Mouse (Mus musculus): Measurements from ENCODE around the gene Akap13. TPM values are rescaled to one million over a fixed set of nuclear protein-coding genes. Genes with fewer than 3 reads are reported as not detected.
A peak's percentile ranks its signal among the peaks of the same experiment; 100 is the strongest.
"Not testable (repeated sequence)": the region's sequence is repeated elsewhere in the genome, so short reads cannot be mapped to it uniquely, and the experiment has no call there.

Akap13 gene
- polyA plus RNA-seq, 1 experiment from 2014 or later = 69.8 TPM

DNA sequence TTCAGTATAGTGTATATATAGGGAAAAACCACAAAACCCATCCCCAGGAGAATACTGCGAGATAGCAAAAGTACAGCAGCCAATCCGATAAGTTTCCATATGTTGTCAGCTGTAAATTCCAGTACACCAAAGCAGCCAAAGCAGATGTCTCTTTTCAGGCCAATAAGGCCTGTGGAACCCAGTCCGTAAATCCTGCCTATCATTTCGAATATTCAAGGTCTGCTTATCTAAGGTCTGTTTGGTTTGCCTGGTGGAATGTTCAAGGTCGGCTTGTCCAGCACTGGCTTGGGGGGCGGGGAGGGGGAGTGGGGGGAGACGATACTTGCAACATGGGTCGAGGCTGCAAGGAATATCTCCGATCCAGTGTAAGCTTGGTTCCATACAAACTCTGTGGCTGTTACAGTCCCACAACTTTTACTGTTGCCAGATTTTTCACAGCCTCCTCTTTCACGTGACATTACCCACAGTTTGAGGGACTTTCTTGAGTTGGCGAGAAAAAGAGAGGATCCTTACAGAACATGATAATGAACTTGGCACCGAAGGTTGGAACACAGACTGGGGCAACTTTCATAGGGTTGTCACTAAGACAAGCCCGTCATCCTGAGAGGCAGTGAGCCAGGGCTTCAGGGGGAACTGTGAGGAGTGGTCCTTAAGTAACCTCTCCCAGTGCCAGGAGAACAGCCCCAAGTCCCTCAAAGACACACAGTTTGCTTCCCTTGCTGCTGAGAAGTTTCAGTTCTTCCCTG lies 335.9 kb downstream of the Akap13 start:
- not testable (repeated sequence) for H3K4me3 ChIP-seq (ENCODE audit: low read length); H3K4me2 ChIP-seq (replicated peaks; ENCODE audit: low read depth, low read length); H3K9ac ChIP-seq (ENCODE audit: low read depth, low read length); H3K27ac ChIP-seq (ENCODE audit: low read depth, low read length); H3K9me3 ChIP-seq (ENCODE audit: control insufficient read depth, low read length); H3K27me3 ChIP-seq (ENCODE audit: control insufficient read depth, insufficient read depth, low read length); H3K36me3 ChIP-seq (ENCODE audit: control insufficient read depth, insufficient read depth, low read length)
- ATAC-seq (ENCODE audit: low FRiP score, low TSS enrichment) = 0 out of 2 replicates have a peak, but pooled peaks have one; percentile 13
- peaks cover 21% of the 10 kb centered on the region for H3K4me1 ChIP-seq (ENCODE audit: control insufficient read depth, insufficient read depth, low read length)
- 46% methylated on average over 12 of the region's 13 CpGs for WGBS

- Histone ChIP-seq H3K9me3 (ENCODE audit: control insufficient read depth, low read length) (no peaks in the 10 kb centered on the region), H3K4me2 (replicated peaks; ENCODE audit: low read depth, low read length) (no peak overlapping the region), H3K9ac (ENCODE audit: low read depth, low read length) (no peak overlapping the region), H3K4me1 (ENCODE audit: control insufficient read depth, insufficient read depth, low read length) (peaks cover 21% of the 10 kb centered on the region), H3K27me3 (ENCODE audit: control insufficient read depth, insufficient read depth, low read length) (no peaks in the 10 kb centered on the region), H3K36me3 (ENCODE audit: control insufficient read depth, insufficient read depth, low read length) (no peaks in the 10 kb centered on the region), H3K4me3 (ENCODE audit: low read length) (no peak overlapping the region), H3K27ac (ENCODE audit: low read depth, low read length) (no peak overlapping the region)
- no peak for ATAC-seq (ENCODE audit: low FRiP score, low TSS enrichment)
- 75% methylated on average over 2 of the region's 2 CpGs for WGBS
These were observed 337.8 kb downstream of the Akap13 start for GRCm38 (mm10) chr7:75793091-75793490.

DNA sequence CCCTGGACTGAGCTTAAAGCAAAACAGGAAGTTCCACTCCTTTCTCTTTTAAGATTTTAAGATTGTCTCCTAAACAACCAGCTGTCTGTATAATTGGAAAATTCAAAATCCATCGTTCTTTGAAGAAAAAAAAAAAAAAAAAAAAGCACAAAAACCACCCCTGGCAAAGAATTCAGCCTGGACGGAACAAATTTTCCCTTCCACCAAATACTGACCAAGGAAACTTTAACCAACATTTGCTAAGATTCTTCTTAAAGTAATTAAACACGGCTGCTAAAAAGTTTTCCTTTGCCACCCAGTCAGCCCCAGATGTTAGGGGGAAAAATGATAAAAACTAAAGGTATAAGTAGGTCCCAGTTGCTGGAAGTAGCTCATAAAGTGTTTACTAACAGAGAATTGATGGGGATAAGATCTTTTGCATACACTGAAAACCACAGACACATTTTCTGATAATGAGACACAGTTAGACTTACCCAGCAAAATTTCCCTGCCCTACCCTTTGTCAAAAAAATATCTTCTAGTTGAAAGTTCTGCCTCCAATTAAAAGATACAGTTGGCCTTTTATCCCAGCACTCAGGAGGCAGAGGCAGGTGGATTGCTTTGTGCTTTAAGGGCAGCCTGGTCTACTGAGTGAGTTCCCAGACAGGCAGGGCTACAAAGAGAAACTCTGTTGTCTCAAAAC lies 338.5 kb downstream of the Akap13 start:
- no peak for ATAC-seq (ENCODE audit: low FRiP score, low TSS enrichment)
- 48% methylated on average over 3 of the region's 3 CpGs for WGBS
- no peak overlapping the region for H3K27ac ChIP-seq (ENCODE audit: low read depth, low read length)
- H3K27me3 ChIP-seq (ENCODE audit: control insufficient read depth, insufficient read depth, low read length) = no peaks in the 10 kb centered on the region
- no peak overlapping the region for H3K4me3 ChIP-seq (ENCODE audit: low read length)
- no peaks in the 10 kb centered on the region for H3K36me3 ChIP-seq (ENCODE audit: control insufficient read depth, insufficient read depth, low read length)
- no peak overlapping the region for H3K4me2 ChIP-seq (replicated peaks; ENCODE audit: low read depth, low read length)
- H3K4me1 ChIP-seq (ENCODE audit: control insufficient read depth, insufficient read depth, low read length) = peaks cover 19% of the 10 kb centered on the region; the same call in 1 of the 2 replicates
- no peak overlapping the region for H3K9ac ChIP-seq (ENCODE audit: low read depth, low read length)
- H3K9me3 ChIP-seq (ENCODE audit: control insufficient read depth, low read length) = no peaks in the 10 kb centered on the region

- Histone ChIP-seq H3K27me3 (ENCODE audit: control insufficient read depth, insufficient read depth, low read length) (no peaks in the 10 kb centered on the region), H3K9ac (ENCODE audit: low read depth, low read length) (no peak overlapping the region), H3K4me3 (ENCODE audit: low read length) (no peak overlapping the region), H3K4me1 (ENCODE audit: control insufficient read depth, insufficient read depth, low read length) (peaks cover 19% of the 10 kb centered on the region; the same call in 1 of the 2 replicates), H3K9me3 (ENCODE audit: control insufficient read depth, low read length) (no peaks in the 10 kb centered on the region), H3K4me2 (replicated peaks; ENCODE audit: low read depth, low read length) (no peak overlapping the region), H3K27ac (ENCODE audit: low read depth, low read length) (no peak overlapping the region), H3K36me3 (ENCODE audit: control insufficient read depth, insufficient read depth, low read length) (no peaks in the 10 kb centered on the region)
- ATAC-seq (ENCODE audit: low FRiP score, low TSS enrichment) = no peak
- 64% methylated on average over 8 of the region's 8 CpGs for WGBS
These were observed 339.8 kb downstream of the Akap13 start for GRCm38 (mm10) chr7:75795106-75795505.

- no peak overlapping the region for H3K27ac ChIP-seq (ENCODE audit: low read depth, low read length)
- H3K27me3 ChIP-seq (ENCODE audit: control insufficient read depth, insufficient read depth, low read length) = no peaks in the 10 kb centered on the region
- H3K9ac ChIP-seq (ENCODE audit: low read depth, low read length) = no peak overlapping the region
- peak; percentile 73 for ATAC-seq (ENCODE audit: low FRiP score, low TSS enrichment)
- H3K36me3 ChIP-seq (ENCODE audit: control insufficient read depth, insufficient read depth, low read length) = no peaks in the 10 kb centered on the region
- H3K4me3 ChIP-seq (ENCODE audit: low read length) = no peak overlapping the region
- no peak overlapping the region for H3K4me2 ChIP-seq (replicated peaks; ENCODE audit: low read depth, low read length)
- no peaks in the 10 kb centered on the region for H3K9me3 ChIP-seq (ENCODE audit: control insufficient read depth, low read length)
- 6% methylated on average over 9 of the region's 9 CpGs for WGBS
- peaks cover 19% of the 10 kb centered on the region; the same call in 1 of the 2 replicates for H3K4me1 ChIP-seq (ENCODE audit: control insufficient read depth, insufficient read depth, low read length)
These were observed 341.1 kb downstream of the Akap13 start for GRCm38 (mm10) chr7:75796474-75796873.

GRCm38 (mm10) chr7:75800530-75800929 lies 345.2 kb downstream of the Akap13 start:
- Histone ChIP-seq H3K27me3 (ENCODE audit: control insufficient read depth, insufficient read depth, low read length) (no peaks in the 10 kb centered on the region), H3K36me3 (ENCODE audit: control insufficient read depth, insufficient read depth, low read length) (no peaks in the 10 kb centered on the region), H3K27ac (ENCODE audit: low read depth, low read length) (no peak overlapping the region), H3K4me3 (ENCODE audit: low read length) (no peak overlapping the region), H3K9me3 (ENCODE audit: control insufficient read depth, low read length) (no peaks in the 10 kb centered on the region), H3K4me2 (replicated peaks; ENCODE audit: low read depth, low read length) (no peak overlapping the region), H3K9ac (ENCODE audit: low read depth, low read length) (no peak overlapping the region), H3K4me1 (ENCODE audit: control insufficient read depth, insufficient read depth, low read length) (peaks cover 8% of the 10 kb centered on the region; the same call in 1 of the 2 replicates)
- WGBS = 63% methylated on average over 4 of the region's 4 CpGs
- ATAC-seq (ENCODE audit: low FRiP score, low TSS enrichment) = no peak

DNA sequence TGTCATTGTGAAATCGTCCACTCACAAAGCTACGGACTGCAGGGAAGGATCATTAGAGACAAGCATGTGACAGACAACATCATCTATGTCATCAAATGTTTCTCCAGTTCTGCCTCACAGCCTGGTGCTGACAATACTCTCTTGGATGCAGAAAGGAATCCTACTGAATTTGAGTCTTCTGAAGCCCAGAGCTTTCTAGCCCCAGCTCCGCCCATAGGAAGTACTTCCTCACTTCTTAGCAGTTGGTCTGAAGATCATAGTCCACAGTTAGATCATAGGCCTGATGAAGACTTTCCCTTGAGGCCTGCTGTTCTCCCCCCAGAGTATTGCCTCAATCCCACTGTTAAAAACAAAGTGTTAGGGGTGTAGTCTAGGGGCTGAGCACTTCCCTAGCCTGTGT lies 345.7 kb downstream of the Akap13 start:
- H3K36me3 ChIP-seq (ENCODE audit: control insufficient read depth, insufficient read depth, low read length) = no peaks in the 10 kb centered on the region
- H3K27ac ChIP-seq (ENCODE audit: low read depth, low read length) = no peak overlapping the region
- peaks cover 11% of the 10 kb centered on the region; the same call in 1 of the 2 replicates for H3K4me1 ChIP-seq (ENCODE audit: control insufficient read depth, insufficient read depth, low read length)
- 92% methylated on average over 3 of the region's 3 CpGs for WGBS
- no peak for ATAC-seq (ENCODE audit: low FRiP score, low TSS enrichment)
- no peak overlapping the region for H3K9ac ChIP-seq (ENCODE audit: low read depth, low read length)
- no peaks in the 10 kb centered on the region for H3K27me3 ChIP-seq (ENCODE audit: control insufficient read depth, insufficient read depth, low read length)
- H3K4me2 ChIP-seq (replicated peaks; ENCODE audit: low read depth, low read length) = no peak overlapping the region
- H3K4me3 ChIP-seq (ENCODE audit: low read length) = no peak overlapping the region
- H3K9me3 ChIP-seq (ENCODE audit: control insufficient read depth, low read length) = no peaks in the 10 kb centered on the region

GRCm38 (mm10) chr7:75801621-75802358 lies 346.5 kb downstream of the Akap13 start:
- Histone ChIP-seq H3K36me3 (ENCODE audit: control insufficient read depth, insufficient read depth, low read length) (no peaks in the 10 kb centered on the region), H3K27ac (ENCODE audit: low read depth, low read length) (no peak overlapping the region), H3K4me1 (ENCODE audit: control insufficient read depth, insufficient read depth, low read length) (peaks cover 11% of the 10 kb centered on the region; the same call in 1 of the 2 replicates), H3K4me2 (replicated peaks; ENCODE audit: low read depth, low read length) (no peak overlapping the region), H3K9me3 (ENCODE audit: control insufficient read depth, low read length) (no peaks in the 10 kb centered on the region), H3K4me3 (ENCODE audit: low read length) (no peak overlapping the region), H3K9ac (ENCODE audit: low read depth, low read length) (no peak overlapping the region), H3K27me3 (ENCODE audit: control insufficient read depth, insufficient read depth, low read length) (no peaks in the 10 kb centered on the region)
- ATAC-seq (ENCODE audit: low FRiP score, low TSS enrichment) = no peak
- WGBS = 89% methylated on average over 5 of the region's 5 CpGs
